Mouse (Mus musculus): ENCODE results near the gene Olfr1377. TPM values are rescaled to one million over a fixed set of nuclear protein-coding genes. Genes with fewer than 3 reads are reported as not detected.
A peak's percentile ranks its signal among the peaks of the same experiment; 100 is the strongest.

Gene Olfr1377
- total RNA-seq, 1 experiment = not detected

GRCm38 (mm10) chr11:50942386-50942785, 39.4 kb upstream of the Olfr1377 start:
- no peaks in the 10 kb centered on the region for H3K4me1 ChIP-seq (ENCODE audit: control insufficient read depth in 2 of 2, insufficient read depth in 2 of 2, low read length in 2 of 2, poor library complexity in 1 of 2)
- H3K36me3 ChIP-seq (ENCODE audit: control insufficient read depth, insufficient read depth, low read length, poor library complexity, severe bottlenecking) = no peaks in the 10 kb centered on the region
- no peak overlapping the region for H3K27ac ChIP-seq (ENCODE audit: insufficient read depth, low read depth, low read length, poor library complexity, severe bottlenecking)
- DNase-seq (ENCODE audit: low read depth, low spot score) = no peak
- 0 out of 2 replicates have a peak overlapping the region, but pooled peaks have one; percentile 3 for H3K9ac ChIP-seq (ENCODE audit: insufficient read depth, low read depth, low read length, poor library complexity, severe bottlenecking)
- H3K9me3 ChIP-seq (ENCODE audit: control insufficient read depth, insufficient read depth, low read depth, low read length) = no peaks in the 10 kb centered on the region
- H3K4me3 ChIP-seq (ENCODE audit: insufficient read depth in 1 of 2, low read depth in 1 of 2, low read length in 2 of 2, poor library complexity in 1 of 2, severe bottlenecking in 1 of 2) = no peak overlapping the region
- no peak for TF ChIP-seq ZC3H11A (IDR thresholded peaks at IDR 0.05; ENCODE audit: borderline replicate concordance, low read depth, low read length)
- no peak for TF ChIP-seq HCFC1 (IDR thresholded peaks at IDR 0.05; ENCODE audit: borderline replicate concordance, insufficient read depth, low read length)
- no peak for TF ChIP-seq MAFK (IDR thresholded peaks at IDR 0.05; ENCODE audit: insufficient read depth, low read depth, low read length)
- no peak for TF ChIP-seq ZNF384 (IDR thresholded peaks at IDR 0.05; ENCODE audit: low read depth, low read length)
- TF ChIP-seq CHD2 (IDR thresholded peaks at IDR 0.05; ENCODE audit: low read depth, low read length) = no peak
- in situ Hi-C loops (cut with MboI; ENCODE audit: low sequenced_read_pairs in 2 of 2, unreplicated experiment in 2 of 2) = loop anchor here in 1 of 2 experiments (5.0 kb wide), 1 partner anchor 110 kb away; no protein-coding TSS in a partner anchor

DNA sequence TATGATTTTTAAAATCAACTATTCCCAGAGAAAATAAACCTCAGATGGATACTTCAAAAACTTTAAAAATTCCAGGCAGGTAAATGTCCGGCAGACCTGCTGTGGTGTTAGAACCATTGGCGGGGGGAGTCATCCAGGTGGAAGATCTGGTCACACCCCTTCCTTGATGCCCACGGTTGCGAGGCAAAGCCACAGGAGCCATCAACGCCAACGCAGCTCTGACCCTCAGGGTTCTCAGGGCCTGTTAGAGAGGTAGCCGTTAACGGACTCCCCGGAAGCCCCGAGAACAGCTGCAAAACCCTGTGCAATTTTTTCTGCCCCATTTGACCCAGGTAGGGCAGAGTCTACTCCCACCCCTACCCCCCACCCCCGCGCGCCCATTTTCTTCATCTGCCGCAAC, 38.3 kb upstream of the Olfr1377 start, which contains the start of gene 4933414I15Rik:
4933414I15Rik (minus strand) TSS at position 260 of the 400 bp plus-strand sequence.
- H3K9me3 ChIP-seq (ENCODE audit: control insufficient read depth, insufficient read depth, low read depth, low read length) = no peaks in the 10 kb centered on the region
- H3K9ac ChIP-seq (ENCODE audit: insufficient read depth, low read depth, low read length, poor library complexity, severe bottlenecking) = no peak within 1 kb of the TSS
- no peak within 1 kb of the TSS for H3K27ac ChIP-seq (ENCODE audit: insufficient read depth, low read depth, low read length, poor library complexity, severe bottlenecking)
- no peaks in the 10 kb centered on the region for H3K4me1 ChIP-seq (ENCODE audit: control insufficient read depth in 2 of 2, insufficient read depth in 2 of 2, low read length in 2 of 2, poor library complexity in 1 of 2)
- no peak within 1 kb of the TSS for H3K4me3 ChIP-seq (ENCODE audit: insufficient read depth in 1 of 2, low read depth in 1 of 2, low read length in 2 of 2, poor library complexity in 1 of 2, severe bottlenecking in 1 of 2)
- TF ChIP-seq MAFK (IDR thresholded peaks at IDR 0.05; ENCODE audit: insufficient read depth, low read depth, low read length) = no peak
- in situ Hi-C loops (cut with MboI; ENCODE audit: low sequenced_read_pairs in 2 of 2, unreplicated experiment in 2 of 2) = loop anchor here in 1 of 2 experiments (5.0 kb wide), 1 partner anchor 109 kb away; no protein-coding TSS in a partner anchor
- no peaks in the 10 kb centered on the region for H3K36me3 ChIP-seq (ENCODE audit: control insufficient read depth, insufficient read depth, low read length, poor library complexity, severe bottlenecking)
- DNase-seq (ENCODE audit: low read depth, low spot score) = no peak

- no peaks in the 10 kb centered on the region for H3K9me3 ChIP-seq (ENCODE audit: control insufficient read depth, insufficient read depth, low read depth, low read length)
- H3K27ac ChIP-seq (ENCODE audit: insufficient read depth, low read depth, low read length, poor library complexity, severe bottlenecking) = no peak overlapping the region
- H3K9ac ChIP-seq (ENCODE audit: insufficient read depth, low read depth, low read length, poor library complexity, severe bottlenecking) = no peak overlapping the region
- no peak for DNase-seq (ENCODE audit: low read depth, low spot score)
- no peak overlapping the region for H3K4me3 ChIP-seq (ENCODE audit: insufficient read depth in 1 of 2, low read depth in 1 of 2, low read length in 2 of 2, poor library complexity in 1 of 2, severe bottlenecking in 1 of 2)
- no peaks in the 10 kb centered on the region for H3K36me3 ChIP-seq (ENCODE audit: control insufficient read depth, insufficient read depth, low read length, poor library complexity, severe bottlenecking)
- TF ChIP-seq HCFC1 (IDR thresholded peaks at IDR 0.05; ENCODE audit: borderline replicate concordance, insufficient read depth, low read length) (no peak), CHD2 (IDR thresholded peaks at IDR 0.05; ENCODE audit: low read depth, low read length) (no peak), ZNF384 (IDR thresholded peaks at IDR 0.05; ENCODE audit: low read depth, low read length) (no peak), MAFK (IDR thresholded peaks at IDR 0.05; ENCODE audit: insufficient read depth, low read depth, low read length) (no peak), ZC3H11A (IDR thresholded peaks at IDR 0.05; ENCODE audit: borderline replicate concordance, low read depth, low read length) (no peak)
- in situ Hi-C loops (cut with MboI; ENCODE audit: low sequenced_read_pairs in 2 of 2, unreplicated experiment in 2 of 2) = no loop called here
- H3K4me1 ChIP-seq (ENCODE audit: control insufficient read depth in 2 of 2, insufficient read depth in 2 of 2, low read length in 2 of 2, poor library complexity in 1 of 2) = no peaks in the 10 kb centered on the region
Observed at GRCm38 (mm10) chr11:50952290-50952689, 29.5 kb upstream of the Olfr1377 start.

- no peaks in the 10 kb centered on the region for H3K36me3 ChIP-seq (ENCODE audit: control insufficient read depth, insufficient read depth, low read length, poor library complexity, severe bottlenecking)
- no peak within 1 kb of the TSS for H3K9ac ChIP-seq (ENCODE audit: insufficient read depth, low read depth, low read length, poor library complexity, severe bottlenecking)
- H3K9me3 ChIP-seq (ENCODE audit: control insufficient read depth, insufficient read depth, low read depth, low read length) = no peaks in the 10 kb centered on the region
- TF ChIP-seq HCFC1 (IDR thresholded peaks at IDR 0.05; ENCODE audit: borderline replicate concordance, insufficient read depth, low read length) = no peak
- no peak for TF ChIP-seq ZC3H11A (IDR thresholded peaks at IDR 0.05; ENCODE audit: borderline replicate concordance, low read depth, low read length)
- TF ChIP-seq CHD2 (IDR thresholded peaks at IDR 0.05; ENCODE audit: low read depth, low read length) = no peak
- no peak for TF ChIP-seq ZNF384 (IDR thresholded peaks at IDR 0.05; ENCODE audit: low read depth, low read length)
- no peak for TF ChIP-seq MAFK (IDR thresholded peaks at IDR 0.05; ENCODE audit: insufficient read depth, low read depth, low read length)
- DNase-seq (ENCODE audit: low read depth, low spot score) = no peak
- in situ Hi-C loops (cut with MboI; ENCODE audit: low sequenced_read_pairs in 2 of 2, unreplicated experiment in 2 of 2) = no loop called here
- H3K4me1 ChIP-seq (ENCODE audit: control insufficient read depth in 2 of 2, insufficient read depth in 2 of 2, low read length in 2 of 2, poor library complexity in 1 of 2) = no peaks in the 10 kb centered on the region
- H3K4me3 ChIP-seq (ENCODE audit: insufficient read depth in 1 of 2, low read depth in 1 of 2, low read length in 2 of 2, poor library complexity in 1 of 2, severe bottlenecking in 1 of 2) = no peak within 1 kb of the TSS
- H3K27ac ChIP-seq (ENCODE audit: insufficient read depth, low read depth, low read length, poor library complexity, severe bottlenecking) = no peak within 1 kb of the TSS
Observed at GRCm38 (mm10) chr11:50953665-50954064, 28.1 kb upstream of the Olfr1377 start, which contains the start of gene Prop1. Gene Prop1 (minus strand): TSS chr11:50953765.

GRCm38 (mm10) chr11:50964886-50965285, 16.9 kb upstream of the Olfr1377 start:
- DNase-seq (ENCODE audit: low read depth, low spot score) = no peak
- H3K27ac ChIP-seq (ENCODE audit: insufficient read depth, low read depth, low read length, poor library complexity, severe bottlenecking) = no peak overlapping the region
- H3K9ac ChIP-seq (ENCODE audit: insufficient read depth, low read depth, low read length, poor library complexity, severe bottlenecking) = no peak overlapping the region
- no peaks in the 10 kb centered on the region for H3K9me3 ChIP-seq (ENCODE audit: control insufficient read depth, insufficient read depth, low read depth, low read length)
- H3K36me3 ChIP-seq (ENCODE audit: control insufficient read depth, insufficient read depth, low read length, poor library complexity, severe bottlenecking) = no peaks in the 10 kb centered on the region
- no peaks in the 10 kb centered on the region for H3K4me1 ChIP-seq (ENCODE audit: control insufficient read depth in 2 of 2, insufficient read depth in 2 of 2, low read length in 2 of 2, poor library complexity in 1 of 2)
- in situ Hi-C loops (cut with MboI; ENCODE audit: low sequenced_read_pairs in 2 of 2, unreplicated experiment in 2 of 2) = no loop called here
- TF ChIP-seq ZC3H11A (IDR thresholded peaks at IDR 0.05; ENCODE audit: borderline replicate concordance, low read depth, low read length) (no peak), CHD2 (IDR thresholded peaks at IDR 0.05; ENCODE audit: low read depth, low read length) (no peak), ZNF384 (IDR thresholded peaks at IDR 0.05; ENCODE audit: low read depth, low read length) (no peak), HCFC1 (IDR thresholded peaks at IDR 0.05; ENCODE audit: borderline replicate concordance, insufficient read depth, low read length) (no peak), MAFK (IDR thresholded peaks at IDR 0.05; ENCODE audit: insufficient read depth, low read depth, low read length) (no peak)
- H3K4me3 ChIP-seq (ENCODE audit: insufficient read depth in 1 of 2, low read depth in 1 of 2, low read length in 2 of 2, poor library complexity in 1 of 2, severe bottlenecking in 1 of 2) = no peak overlapping the region

Measured in ES-E14 (cell line).